Mouse (Mus musculus) midbrain, embryonic 10.5 days (tissue): ENCODE measurements at regions not wholly inside any gene's neighbourhood (a gene's known extent, or its start where the extent isn't known, plus 50 kb on each side); places are given as distances from the start of the nearest gene placed in this dataset.

Source experiments
- DNase-seq: peaks from one replicate; pipeline ENCODE4 v3.0.0-alpha.2; 2017; ENCODE audit warnings: low spot score
- H3K27ac ChIP-seq: fragments of 300-500 bp; sonication (generic); replicated peaks from 2 replicates; pipeline ENCODE4 v1.5.1; 2016; ENCODE audit warnings: mild to moderate bottlenecking
- H3K27me3 ChIP-seq: fragments of 300-500 bp; sonication (generic); 2 replicates; pipeline ENCODE4 v1.6.1; 2016; ENCODE audit warnings: low read depth, mild to moderate bottlenecking; ENCODE audit not compliant: poor library complexity, severe bottlenecking
- H3K36me3 ChIP-seq: fragments of 300-500 bp; sonication (generic); 2 replicates; pipeline ENCODE4 v1.6.1; 2016; ENCODE audit warnings: mild to moderate bottlenecking, moderate library complexity
- H3K4me1 ChIP-seq: fragments of 300-500 bp; sonication (generic); 2 replicates; pipeline ENCODE4 v1.6.1; 2016
- H3K4me3 ChIP-seq: fragments of 300-500 bp; sonication (generic); 2 replicates; pipeline ENCODE4 v1.5.1; 2016; ENCODE audit warnings: mild to moderate bottlenecking, moderate library complexity
- H3K9me3 ChIP-seq: fragments of 300-500 bp; sonication (generic); replicated peaks from 2 replicates; pipeline ENCODE4 v1.6.1; 2016; ENCODE audit warnings: mild to moderate bottlenecking
- WGBS: fragments of 180-500 bp; shearing (Covaris S2); methylation state at CpG from one replicate; pipeline ENCODE4 v1.1.7; 2016; 5-methylcytosine and 5-hydroxymethylcytosine counted together

DNA sequence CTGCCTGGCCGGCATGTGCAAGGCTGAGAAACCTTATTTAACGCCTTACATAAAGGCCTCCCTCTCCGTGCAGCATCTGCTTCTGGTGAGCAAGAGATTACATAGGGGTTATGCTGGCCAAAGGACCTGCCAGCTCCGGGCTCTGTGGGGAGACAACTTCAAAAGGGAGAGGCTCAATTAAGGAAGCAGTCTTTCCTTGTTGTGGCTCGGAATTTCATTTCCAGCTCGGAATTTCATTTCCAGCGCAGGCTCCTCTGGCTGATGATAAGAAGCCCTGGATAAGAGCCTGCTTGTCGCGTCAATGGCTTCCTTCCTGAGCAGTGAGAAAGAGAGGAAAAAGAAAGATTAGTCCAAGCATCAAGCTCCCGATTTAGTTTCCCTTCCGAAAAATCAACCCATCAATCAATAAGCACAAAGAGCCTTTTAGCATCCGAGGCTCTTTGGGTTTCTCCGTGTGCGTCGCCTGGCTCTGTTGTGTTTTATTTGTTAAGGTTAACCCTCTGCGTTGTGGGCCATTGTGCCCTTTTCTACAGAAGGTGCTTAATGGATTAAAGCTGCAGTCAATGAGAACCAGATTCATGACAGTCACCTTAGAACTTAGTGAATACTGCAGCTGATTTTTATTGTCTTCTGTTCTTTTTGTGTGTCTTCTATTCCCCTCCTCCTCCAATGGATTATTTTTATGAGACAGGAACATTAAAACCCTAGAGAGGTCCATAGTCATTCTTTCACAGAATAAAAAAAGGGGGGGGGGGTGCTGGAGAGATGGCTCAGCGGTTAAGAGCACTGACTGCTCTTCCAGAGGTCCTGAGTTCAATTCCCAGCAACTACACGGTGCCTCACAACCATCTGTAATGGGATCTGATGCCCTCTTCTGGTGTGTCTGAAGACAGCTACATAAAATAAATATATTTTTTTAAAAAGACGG, 218.3 kb downstream of the Myo1b start:
- Histone ChIP-seq H3K4me3 (peak overlapping the region; percentile 31), H3K27ac (peak overlapping the region; percentile 73), H3K36me3 (no peaks in the 10 kb centered on the region), H3K4me1 (peaks cover 30% of the 10 kb centered on the region), H3K27me3 (peaks cover 69% of the 10 kb centered on the region), H3K9me3 (no peaks in the 10 kb centered on the region)
- WGBS = 9% methylated on average over 19 of the region's 19 CpGs
- peak; percentile 68 for DNase-seq

GRCm38 (mm10) chr1:51696471-51696870, 218.2 kb upstream of the Nabp1 start:
- Histone ChIP-seq H3K27ac (peak overlapping the region; percentile 73; the same call in 1 of the 2 replicates), H3K4me1 (peaks cover 30% of the 10 kb centered on the region), H3K36me3 (no peaks in the 10 kb centered on the region), H3K9me3 (no peaks in the 10 kb centered on the region), H3K27me3 (peaks cover 76% of the 10 kb centered on the region), H3K4me3 (no peak overlapping the region)
- DNase-seq = no peak
- WGBS = 63% methylated on average over 2 of the region's 2 CpGs

- Histone ChIP-seq H3K4me3 (no peak overlapping the region), H3K27ac (no peak overlapping the region), H3K27me3 (peaks cover 53% of the 10 kb centered on the region), H3K36me3 (no peaks in the 10 kb centered on the region), H3K4me1 (peaks cover 13% of the 10 kb centered on the region), H3K9me3 (no peaks in the 10 kb centered on the region)
- no peak for DNase-seq
- 93% methylated on average over 10 of the region's 10 CpGs for WGBS
These were observed 212.7 kb upstream of the Nabp1 start for GRCm38 (mm10) chr1:51690878-51691277.

DNA sequence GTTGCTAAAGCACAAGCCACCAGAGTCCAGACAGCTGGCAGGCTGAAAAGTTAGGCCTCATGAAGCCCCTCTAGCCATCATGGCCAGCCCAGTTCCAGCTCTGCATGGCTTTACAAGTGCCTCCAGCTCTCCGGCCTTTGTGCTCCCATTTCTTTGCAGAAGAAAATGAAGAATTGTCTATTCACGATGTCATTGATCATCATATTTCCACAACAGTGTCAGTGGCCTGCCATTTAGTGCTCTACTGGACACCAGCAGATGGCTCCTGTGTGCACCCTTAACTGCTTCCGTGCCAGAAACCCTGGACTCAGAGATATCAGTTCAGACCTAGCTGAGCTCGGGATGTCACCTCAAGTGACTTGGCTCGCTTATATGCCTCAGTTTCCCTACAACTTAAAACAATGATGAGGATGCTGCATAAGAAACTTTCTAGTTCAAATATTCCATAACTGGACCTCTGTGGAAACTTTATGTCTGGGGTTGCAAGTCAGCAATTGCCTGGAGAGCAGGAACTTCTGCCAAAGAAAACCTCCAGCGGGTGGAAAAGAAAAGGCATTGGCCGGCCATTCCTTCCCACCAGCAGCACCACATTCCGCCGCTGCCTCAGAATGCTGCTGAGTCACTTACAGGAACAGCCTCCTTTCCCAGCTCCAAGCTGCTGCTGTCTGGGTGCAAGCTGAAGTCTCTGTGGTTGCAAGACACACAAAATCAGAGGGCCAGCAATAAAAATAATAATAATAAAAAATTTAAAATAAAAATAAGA, 211.4 kb upstream of the Nabp1 start:
- no peak for DNase-seq

GRCm38 (mm10) chr1:51688946-51689345, 210.7 kb upstream of the Nabp1 start:
- 82% methylated on average over 5 of the region's 5 CpGs for WGBS
- Histone ChIP-seq H3K4me1 (peaks cover 11% of the 10 kb centered on the region), H3K36me3 (no peaks in the 10 kb centered on the region), H3K4me3 (no peak overlapping the region), H3K9me3 (no peaks in the 10 kb centered on the region), H3K27ac (no peak overlapping the region), H3K27me3 (peaks cover 34% of the 10 kb centered on the region)
- no peak for DNase-seq

More for the DNA sequence above, 211.4 kb upstream of the Nabp1 start:
- Histone ChIP-seq H3K36me3 (no peaks in the 10 kb centered on the region), H3K4me1 (peaks cover 11% of the 10 kb centered on the region), H3K4me3 (no peak overlapping the region), H3K27ac (no peak overlapping the region), H3K9me3 (no peaks in the 10 kb centered on the region), H3K27me3 (peaks cover 41% of the 10 kb centered on the region)
- WGBS = 84% methylated on average over 9 of the region's 9 CpGs

DNA sequence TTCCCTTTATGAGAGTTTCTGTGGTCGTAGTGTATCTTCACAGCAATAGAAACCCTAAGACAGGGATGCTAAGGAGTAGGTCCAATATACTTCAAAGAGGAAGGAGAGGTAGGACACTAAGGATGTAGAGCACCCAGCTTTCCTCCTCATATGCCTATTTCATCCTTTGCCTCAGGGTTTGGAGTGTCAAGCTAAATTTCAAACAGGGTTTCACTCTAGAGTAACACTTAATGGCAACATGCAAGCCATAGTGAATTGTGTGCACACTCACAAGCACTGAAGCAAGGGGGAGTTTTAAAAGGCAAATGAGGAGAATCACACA, 210.0 kb upstream of the Nabp1 start:
- Histone ChIP-seq H3K9me3 (no peaks in the 10 kb centered on the region), H3K27ac (no peak overlapping the region), H3K27me3 (peaks cover 26% of the 10 kb centered on the region), H3K36me3 (no peaks in the 10 kb centered on the region), H3K4me3 (no peak overlapping the region), H3K4me1 (peaks cover 11% of the 10 kb centered on the region)
- 34% methylated on average over 1 of the region's 1 CpGs for WGBS
- DNase-seq = no peak

DNA sequence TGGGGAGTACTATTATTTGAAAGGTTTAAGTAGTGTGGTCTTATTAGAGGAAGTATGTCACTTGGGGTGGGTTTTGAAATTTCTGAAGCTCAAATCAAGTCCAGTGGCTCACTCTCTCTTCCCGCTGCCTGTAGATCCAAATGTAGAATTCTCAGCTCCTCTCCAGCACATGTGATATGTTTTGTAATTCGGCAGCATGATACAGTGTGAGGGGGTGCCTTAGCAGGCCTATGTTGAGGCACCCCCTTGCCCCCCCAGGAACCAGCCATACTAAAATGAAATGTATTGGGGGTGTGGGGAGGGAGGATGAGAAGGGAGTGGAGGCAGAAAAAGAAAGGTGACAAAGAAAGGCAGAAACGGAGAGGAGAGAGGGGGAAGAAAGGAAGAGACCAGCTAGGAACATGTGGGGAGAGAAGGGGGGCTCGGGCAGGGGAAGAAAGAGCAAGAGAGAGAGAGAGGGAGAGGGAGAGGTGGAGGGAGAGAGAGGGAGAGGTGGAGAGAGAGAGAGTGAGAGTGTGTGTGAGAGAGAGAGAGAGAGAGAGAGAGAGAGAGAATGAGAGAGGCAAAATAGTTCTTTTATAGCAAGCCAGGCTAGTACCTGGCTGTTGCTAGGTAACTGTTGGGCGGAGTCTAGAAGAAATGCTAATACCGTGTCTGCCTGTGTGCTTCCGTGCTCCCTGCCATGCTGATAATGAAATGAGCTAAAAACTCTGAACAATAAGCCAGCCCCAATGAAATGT, 209.4 kb upstream of the Nabp1 start:
- peaks cover 21% of the 10 kb centered on the region for H3K27me3 ChIP-seq
- H3K4me3 ChIP-seq = no peak overlapping the region
- WGBS = 41% methylated on average over 7 of the region's 7 CpGs
- peak overlapping the region; percentile 52 for H3K27ac ChIP-seq
- peaks cover 11% of the 10 kb centered on the region for H3K4me1 ChIP-seq
- no peak for DNase-seq
- H3K36me3 ChIP-seq = no peaks in the 10 kb centered on the region
- H3K9me3 ChIP-seq = no peaks in the 10 kb centered on the region

DNA sequence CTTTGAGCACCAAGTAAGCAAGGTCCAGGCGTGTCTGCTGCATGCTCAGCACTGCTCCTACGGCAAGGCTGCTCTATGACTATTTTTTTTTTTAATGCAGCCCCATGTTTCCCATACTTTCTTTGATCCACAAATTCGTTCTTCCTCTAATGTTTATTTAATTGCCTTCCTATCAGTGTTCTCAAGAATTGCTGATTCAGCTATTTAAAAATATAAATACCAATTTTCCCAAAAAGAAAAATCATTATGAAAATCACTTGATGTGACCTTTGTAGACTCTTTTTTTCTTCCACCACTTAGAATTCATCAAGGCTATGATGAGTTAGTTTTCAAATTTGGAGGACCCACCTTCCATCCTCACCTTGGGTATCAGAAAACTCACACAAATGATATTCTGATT, 208.5 kb upstream of the Nabp1 start:
- no peaks in the 10 kb centered on the region for H3K36me3 ChIP-seq
- DNase-seq = no peak
- peaks cover 12% of the 10 kb centered on the region; the same call in 1 of the 2 replicates for H3K27me3 ChIP-seq
- H3K4me1 ChIP-seq = peaks cover 11% of the 10 kb centered on the region
- no peak overlapping the region for H3K4me3 ChIP-seq
- no peak overlapping the region for H3K27ac ChIP-seq
- WGBS = 87% methylated on average over 3 of the region's 3 CpGs
- no peaks in the 10 kb centered on the region for H3K9me3 ChIP-seq

DNA sequence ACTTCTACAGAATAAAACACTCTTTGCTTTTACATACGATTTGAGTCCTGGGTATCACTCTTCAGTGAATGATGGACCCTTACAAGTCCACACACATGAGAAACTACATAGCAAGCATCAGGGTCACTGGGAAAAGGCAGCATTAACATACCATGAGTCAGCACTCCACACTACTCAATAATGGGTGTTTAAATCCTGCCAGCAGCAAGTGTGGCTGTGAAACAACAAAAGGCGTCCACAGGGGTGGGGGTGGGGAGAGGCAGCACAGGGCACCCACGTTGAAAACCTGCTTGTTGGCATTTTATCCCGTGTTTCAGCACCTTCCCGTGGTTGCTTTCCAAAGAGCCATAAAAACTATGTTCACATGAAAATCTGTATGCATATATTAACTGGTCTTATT, 204.0 kb upstream of the Nabp1 start:
- no peaks in the 10 kb centered on the region for H3K9me3 ChIP-seq
- no peak for DNase-seq
- peaks cover 7% of the 10 kb centered on the region for H3K4me1 ChIP-seq
- H3K36me3 ChIP-seq = no peaks in the 10 kb centered on the region
- WGBS = 89% methylated on average over 5 of the region's 5 CpGs
- H3K27ac ChIP-seq = no peak overlapping the region
- no peaks in the 10 kb centered on the region for H3K27me3 ChIP-seq
- no peak overlapping the region for H3K4me3 ChIP-seq

DNA sequence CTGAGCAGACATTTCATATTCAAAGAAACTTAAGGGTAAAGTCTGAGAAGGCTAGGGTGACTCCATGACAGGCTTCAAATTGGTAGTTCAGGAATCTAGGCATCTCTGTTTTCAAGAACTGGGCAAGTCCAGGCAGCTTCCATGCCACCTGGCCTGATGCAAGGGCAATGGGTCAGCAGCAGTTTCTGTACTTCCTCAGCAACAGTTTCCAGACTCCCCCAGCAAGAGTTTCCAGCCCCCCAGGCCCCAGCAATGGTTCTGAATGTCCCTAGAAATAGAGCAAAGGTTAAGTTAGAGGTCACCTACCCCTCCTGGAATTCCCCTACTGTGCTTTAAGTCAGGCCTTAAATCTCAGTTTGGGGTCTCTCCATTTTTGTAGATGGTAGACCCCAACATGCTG, 203.6 kb upstream of the Nabp1 start:
- peaks cover 7% of the 10 kb centered on the region for H3K4me1 ChIP-seq
- no peaks in the 10 kb centered on the region for H3K9me3 ChIP-seq
- no peaks in the 10 kb centered on the region for H3K36me3 ChIP-seq
- H3K27ac ChIP-seq = no peak overlapping the region
- H3K4me3 ChIP-seq = no peak overlapping the region
- no peak for DNase-seq
- H3K27me3 ChIP-seq = no peaks in the 10 kb centered on the region

DNA sequence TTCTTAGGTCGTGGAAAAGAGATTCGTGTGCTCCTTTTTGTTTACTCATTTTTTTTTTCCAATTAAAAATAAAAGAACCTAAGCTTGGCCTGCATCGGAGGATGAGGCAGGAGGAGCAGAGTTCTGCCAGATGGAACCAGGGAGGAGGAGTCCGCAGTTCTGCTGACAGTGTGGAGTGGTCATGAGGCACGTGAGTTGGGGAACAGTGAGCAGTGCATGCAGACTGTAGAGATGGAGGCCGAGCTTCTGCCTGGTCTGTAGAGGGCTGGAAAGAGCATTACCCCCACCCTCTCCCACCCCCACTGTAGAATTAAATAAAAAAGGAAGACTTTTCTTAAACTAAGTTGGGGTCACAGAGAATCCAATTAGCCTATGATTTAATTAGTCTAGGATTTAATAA, 202.5 kb upstream of the Nabp1 start:
- no peak overlapping the region for H3K4me3 ChIP-seq
- H3K4me1 ChIP-seq = peaks cover 7% of the 10 kb centered on the region
- DNase-seq = no peak
- no peak overlapping the region for H3K27ac ChIP-seq
- no peaks in the 10 kb centered on the region for H3K9me3 ChIP-seq
- 81% methylated on average over 6 of the region's 6 CpGs for WGBS
- H3K36me3 ChIP-seq = no peaks in the 10 kb centered on the region
- no peaks in the 10 kb centered on the region for H3K27me3 ChIP-seq

GRCm38 (mm10) chr1:51678290-51678928, 200.2 kb upstream of the Nabp1 start:
- 84% methylated on average over 6 of the region's 6 CpGs for WGBS
- no peaks in the 10 kb centered on the region for H3K36me3 ChIP-seq
- no peak for DNase-seq

More at GRCm38 (mm10) chr1:51678290-51678928, 200.2 kb upstream of the Nabp1 start:
- no peak overlapping the region for H3K4me3 ChIP-seq
- H3K27me3 ChIP-seq = no peaks in the 10 kb centered on the region
- peaks cover 7% of the 10 kb centered on the region for H3K4me1 ChIP-seq
- H3K9me3 ChIP-seq = no peaks in the 10 kb centered on the region
- no peak overlapping the region for H3K27ac ChIP-seq
